In genomic region chr8:88361708-88362428, GRCm38 (mm10) we compare ENCODE assay signal across 1 mouse cellular context.
TF ChIP-seq lines count a peak whose summit lies in the region.

Brd7 (minus strand) TSS chr8:88362194.

TF ChIP-seq in CH12.LX, 34 proteins besides CTCF, POLR2A, EP300 and RAD21 (continued from another document):
- TF ChIP-seq MXI1 (IDR thresholded peaks at IDR 0.05; ENCODE audit: low read depth, low read length), result peak; percentile 29; the same call in 1 of the 2 replicates
- 0 out of 2 replicates have a peak, but pooled peaks have one; percentile 17 for TF ChIP-seq KAT2A (IDR thresholded peaks at IDR 0.05; ENCODE audit: insufficient replicate concordance, low read length)
- peak; percentile 57; the same call in 1 of the 2 replicates for TF ChIP-seq NELFE (IDR thresholded peaks at IDR 0.05; ENCODE audit: low read depth, low read length)
